Mouse (Mus musculus) forebrain, embryonic 11.5 days (tissue): Measurements from ENCODE around the gene Smc6. TPM values are rescaled to one million over a fixed set of nuclear protein-coding genes. Genes with fewer than 3 reads are reported as not detected.
A peak's percentile ranks its signal among the peaks of the same experiment; 100 is the strongest.

Source experiments
- ATAC-seq: fragments of 200-750 bp; cut with Nextera tagmentation; replicated peaks from 2 replicates; pipeline ENCODE4 v1.8.0; 2017; ENCODE audit warnings: moderate TSS enrichment; ENCODE audit not compliant: low FRiP score
- DNase-seq: peaks from one replicate; pipeline ENCODE4 v3.0.0-alpha.2; 2017; ENCODE audit warnings: low spot score
- H3K27ac ChIP-seq: fragments of 300-500 bp; sonication (generic); 2 replicates; pipeline ENCODE4 v1.5.1; 2014; ENCODE audit warnings: low read depth, low read length
- H3K27me3 ChIP-seq: fragments of 300-500 bp; sonication (generic); 2 replicates; pipeline ENCODE4 v1.6.1; 2014; ENCODE audit warnings: mild to moderate bottlenecking, low read length, mixed read lengths; ENCODE audit not compliant: control insufficient read depth, insufficient read depth
- H3K36me3 ChIP-seq: fragments of 300-500 bp; sonication (generic); 2 replicates; pipeline ENCODE4 v1.6.1; 2014; ENCODE audit warnings: mild to moderate bottlenecking, low read length, moderate library complexity, mixed read lengths; ENCODE audit not compliant: control insufficient read depth, insufficient read depth
- H3K4me1 ChIP-seq: fragments of 300-500 bp; sonication (generic); replicated peaks from 2 replicates; pipeline ENCODE4 v1.6.1; 2014; ENCODE audit warnings: low read length, mixed read lengths; ENCODE audit not compliant: control insufficient read depth, insufficient read depth
- H3K4me2 ChIP-seq: fragments of 300-500 bp; sonication (generic); 2 replicates; pipeline ENCODE4 v1.6.1; 2014; ENCODE audit warnings: low read depth, mild to moderate bottlenecking, low read length, moderate library complexity, mixed read lengths; ENCODE audit not compliant: severe bottlenecking
- H3K4me3 ChIP-seq: fragments of 300-500 bp; sonication (generic); 2 replicates; pipeline ENCODE4 v1.5.1; 2014; ENCODE audit warnings: low read depth, low read length
- H3K9ac ChIP-seq: fragments of 300-500 bp; sonication (generic); 2 replicates; pipeline ENCODE4 v1.6.1; 2014; ENCODE audit warnings: low read length
- H3K9me3 ChIP-seq: fragments of 300-500 bp; sonication (generic); 2 replicates; pipeline ENCODE4 v1.6.1; 2016; ENCODE audit warnings: low read length, mixed read lengths; ENCODE audit not compliant: control insufficient read depth
- WGBS: fragments of 180-500 bp; shearing (Covaris S2); extraction: QIAGEN DNeasy Blood & Tissue Kit; methylation state at CpG from one replicate; pipeline ENCODE4 v1.1.7; 2014; 5-methylcytosine and 5-hydroxymethylcytosine counted together
- polyA plus RNA-seq: library from polyadenylated mRNA; unstranded; fragments of >200 nt; fragmentation: Nextera tagmentation; extraction: Ambion mirVana; gene quantifications from 2 replicates; pipeline ENCODE4 v1.2.1, GENCODE M21; 2014

Gene Smc6
- 137 and 153 TPM in 2 replicates for polyA plus RNA-seq

DNA sequence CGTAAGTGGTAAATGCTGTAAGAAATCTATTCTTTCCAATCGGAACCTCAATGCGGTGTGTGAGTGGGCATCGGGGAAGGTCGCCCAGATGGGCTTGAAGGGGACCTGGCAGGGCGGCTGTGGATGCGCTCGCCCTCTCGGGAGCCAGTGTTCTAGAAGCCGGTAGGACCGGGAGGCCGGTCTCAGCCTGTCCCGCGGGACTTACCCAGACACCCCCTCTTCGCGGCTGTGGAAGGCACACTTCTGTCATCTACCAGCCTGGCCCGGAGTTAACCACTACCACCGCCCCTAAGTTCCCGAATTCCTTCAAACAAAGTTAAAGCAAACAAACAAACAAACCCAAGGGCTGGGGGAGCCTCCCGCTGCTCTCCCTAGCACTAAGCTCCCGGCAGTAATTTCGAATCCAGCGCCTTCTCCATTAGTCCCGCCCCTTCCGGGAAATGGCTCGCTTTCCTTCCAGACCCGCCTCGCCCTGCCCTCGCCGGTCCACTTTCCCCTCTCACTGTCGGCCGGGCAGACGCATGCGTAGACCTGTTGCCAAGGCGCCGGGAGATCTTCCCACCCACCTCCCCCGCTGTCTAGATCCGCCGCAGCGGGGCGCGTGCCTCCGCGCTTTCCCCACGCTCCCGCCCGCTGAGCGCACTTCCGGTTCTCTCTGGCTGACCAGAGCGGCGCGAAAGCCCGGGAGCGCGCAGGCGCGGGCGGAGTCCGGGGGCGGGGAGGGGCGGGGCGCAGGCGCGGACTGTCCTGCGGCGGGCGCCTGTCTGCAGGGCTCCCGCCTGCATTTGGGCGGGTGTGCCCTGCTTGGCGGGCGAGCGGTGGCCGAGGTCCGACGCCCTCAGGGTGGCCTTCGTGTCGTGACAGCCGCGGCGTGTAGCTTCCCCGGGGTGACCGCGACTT, at the start of gene Smc6, which contains the start of gene Gen1:
Gene Smc6 (plus strand): TSS at position 505 of the 900 bp plus-strand sequence.
Gene Gen1 (minus strand): TSS at position 420 of the 900 bp plus-strand sequence.
- under 1% methylated on average over 80 of the region's 83 CpGs for WGBS
- no peaks in the 10 kb centered on the region for H3K36me3 ChIP-seq
- peak; percentile 98 for ATAC-seq
- H3K9ac ChIP-seq, result peak within 1 kb of the TSS; percentile 95
- peaks cover 2% of the 10 kb centered on the region; the same call in 1 of the 2 replicates for H3K4me1 ChIP-seq
- no peaks in the 10 kb centered on the region for H3K27me3 ChIP-seq
- no peaks in the 10 kb centered on the region for H3K9me3 ChIP-seq
- peak within 1 kb of the TSS; percentile 87 for H3K4me3 ChIP-seq
- H3K27ac ChIP-seq, result peak within 1 kb of the TSS; percentile 81
- peak within 1 kb of the TSS; percentile 53 for H3K4me2 ChIP-seq
- peak; percentile 98 for DNase-seq

DNA sequence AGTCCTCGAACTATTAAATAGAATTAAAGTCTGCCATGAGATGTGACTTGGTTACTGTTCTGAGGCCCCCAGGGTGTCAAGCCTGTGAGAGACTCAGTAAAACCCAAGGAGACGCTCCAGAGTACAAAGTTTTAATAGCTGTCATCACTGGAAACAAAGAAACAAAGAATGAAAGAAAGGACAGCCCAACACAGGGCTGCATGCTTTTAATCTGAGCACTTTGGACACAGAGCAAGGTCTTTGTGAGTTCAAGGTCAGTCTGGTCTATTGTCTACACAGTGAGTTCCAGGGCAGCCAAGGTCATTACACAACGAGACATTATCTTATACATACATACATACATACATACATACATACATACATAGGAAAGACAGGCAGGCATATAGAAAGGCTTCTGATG, 49.2 kb upstream of the Smc6 start:
- 64% methylated on average over 3 of the region's 3 CpGs for WGBS
- H3K4me1 ChIP-seq, result no peaks in the 10 kb centered on the region
- no peak for DNase-seq
- H3K9me3 ChIP-seq, result no peaks in the 10 kb centered on the region
- no peak for ATAC-seq
- H3K4me2 ChIP-seq, result no peak overlapping the region
- no peak overlapping the region for H3K4me3 ChIP-seq
- no peak overlapping the region for H3K9ac ChIP-seq
- no peak overlapping the region for H3K27ac ChIP-seq
- H3K36me3 ChIP-seq, result no peaks in the 10 kb centered on the region
- H3K27me3 ChIP-seq, result no peaks in the 10 kb centered on the region

DNA sequence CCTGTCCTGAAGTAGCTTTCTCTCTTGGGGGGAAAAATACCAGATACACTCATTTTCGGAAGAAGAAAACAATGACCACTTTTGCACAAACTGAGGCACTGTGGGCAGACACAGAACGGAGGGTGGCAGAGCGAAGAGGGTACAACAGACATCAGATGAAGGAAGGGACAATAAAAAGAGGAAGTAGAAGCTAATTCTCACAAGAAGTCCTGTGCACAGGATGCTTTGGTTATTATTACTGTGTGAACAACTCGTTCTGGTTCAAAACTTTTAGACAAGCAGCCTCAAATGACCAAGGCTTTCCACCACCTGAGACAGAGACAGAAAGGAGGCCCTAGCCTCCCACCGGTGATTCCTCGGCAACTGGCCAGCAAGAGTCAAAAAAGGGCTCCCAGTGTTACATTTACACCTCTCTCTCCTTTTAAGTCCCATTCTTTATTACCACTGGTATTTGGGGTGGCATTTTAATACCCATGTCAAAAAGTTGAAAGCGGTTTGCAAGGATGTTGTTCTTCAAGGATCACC, 47.9 kb upstream of the Smc6 start:
- peaks cover 2% of the 10 kb centered on the region; the same call in 1 of the 2 replicates for H3K4me1 ChIP-seq
- no peak overlapping the region for H3K4me3 ChIP-seq
- no peak for ATAC-seq
- no peaks in the 10 kb centered on the region for H3K27me3 ChIP-seq
- H3K4me2 ChIP-seq, result no peak overlapping the region
- 87% methylated on average over 7 of the region's 7 CpGs for WGBS
- DNase-seq, result no peak
- no peaks in the 10 kb centered on the region for H3K9me3 ChIP-seq
- no peak overlapping the region for H3K9ac ChIP-seq
- no peaks in the 10 kb centered on the region for H3K36me3 ChIP-seq
- H3K27ac ChIP-seq, result no peak overlapping the region

DNA sequence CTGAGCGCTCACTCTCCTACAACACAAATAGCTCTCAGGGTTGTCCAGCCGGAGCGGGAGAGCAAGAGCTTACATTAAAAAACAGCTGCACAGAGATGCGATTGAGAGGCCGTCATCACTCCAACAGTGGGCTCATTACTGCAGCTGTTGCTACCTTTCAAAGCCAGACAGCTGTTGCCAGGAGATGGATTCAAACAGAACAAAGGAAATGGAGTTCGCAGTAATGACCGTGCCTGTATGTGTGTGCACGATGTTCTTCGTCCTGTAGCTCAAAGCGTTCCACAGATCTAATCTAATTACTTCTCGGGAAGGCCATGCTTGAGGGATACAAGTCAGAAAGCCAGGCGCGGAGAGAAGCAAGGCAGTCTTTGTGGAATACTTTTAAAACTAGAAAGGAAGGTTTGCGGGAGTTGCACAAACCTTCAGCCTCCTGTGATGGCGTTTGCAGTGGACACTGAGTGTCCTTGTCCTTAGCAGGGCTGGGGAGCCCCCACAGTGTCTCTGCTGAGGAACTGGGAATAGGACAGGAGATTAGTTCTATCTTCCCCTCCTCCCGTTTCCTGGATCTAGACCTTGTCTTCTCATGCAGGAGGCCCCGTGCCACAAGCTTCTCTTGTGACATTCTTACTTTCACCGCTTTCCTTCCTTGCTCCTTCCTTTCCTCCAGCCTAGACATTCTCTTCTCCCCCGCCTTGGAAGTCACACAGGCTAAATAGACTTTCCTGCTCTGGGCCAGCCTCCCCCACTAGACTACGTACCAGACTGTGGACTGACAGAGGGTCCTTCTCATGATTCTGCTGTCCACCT, 44.0 kb upstream of the Smc6 start:
- Histone ChIP-seq H3K4me2 (no peak overlapping the region), H3K4me3 (no peak overlapping the region), H3K4me1 (peaks cover 2% of the 10 kb centered on the region; the same call in 1 of the 2 replicates), H3K27ac (no peak overlapping the region), H3K27me3 (no peaks in the 10 kb centered on the region), H3K9me3 (no peaks in the 10 kb centered on the region), H3K9ac (no peak overlapping the region), H3K36me3 (no peaks in the 10 kb centered on the region)
- WGBS, result 49% methylated on average over 20 of the region's 20 CpGs
- ATAC-seq, result peak; percentile 57
- no peak for DNase-seq

DNA sequence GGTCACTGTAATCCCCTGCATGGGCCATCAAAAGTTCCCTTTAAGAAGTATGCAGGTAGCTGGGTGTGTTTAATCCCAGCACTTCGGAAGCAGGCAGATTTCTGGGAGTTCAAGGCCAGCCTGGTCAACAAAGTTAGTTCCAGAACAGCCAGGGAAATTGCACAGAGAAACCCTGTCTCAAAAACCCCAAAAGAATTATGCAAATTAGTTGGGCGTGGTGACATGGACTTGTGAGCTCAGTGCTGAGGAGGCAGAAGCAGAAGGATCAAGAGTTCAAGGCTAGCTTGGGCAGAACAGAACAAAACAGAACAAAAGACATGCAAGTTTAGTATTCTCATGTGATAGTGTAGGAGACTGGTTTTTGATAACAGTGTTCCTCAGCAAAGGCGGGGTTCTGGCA, 43.1 kb upstream of the Smc6 start:
- peaks cover 2% of the 10 kb centered on the region; the same call in 1 of the 2 replicates for H3K4me1 ChIP-seq
- DNase-seq (no peak), ATAC-seq (no peak)
- no peaks in the 10 kb centered on the region for H3K36me3 ChIP-seq
- H3K27me3 ChIP-seq, result no peaks in the 10 kb centered on the region
- no peak overlapping the region for H3K4me3 ChIP-seq
- no peak overlapping the region for H3K9ac ChIP-seq
- no peaks in the 10 kb centered on the region for H3K9me3 ChIP-seq
- H3K4me2 ChIP-seq, result no peak overlapping the region
- no peak overlapping the region for H3K27ac ChIP-seq
- WGBS, result 62% methylated on average over 3 of the region's 3 CpGs

DNA sequence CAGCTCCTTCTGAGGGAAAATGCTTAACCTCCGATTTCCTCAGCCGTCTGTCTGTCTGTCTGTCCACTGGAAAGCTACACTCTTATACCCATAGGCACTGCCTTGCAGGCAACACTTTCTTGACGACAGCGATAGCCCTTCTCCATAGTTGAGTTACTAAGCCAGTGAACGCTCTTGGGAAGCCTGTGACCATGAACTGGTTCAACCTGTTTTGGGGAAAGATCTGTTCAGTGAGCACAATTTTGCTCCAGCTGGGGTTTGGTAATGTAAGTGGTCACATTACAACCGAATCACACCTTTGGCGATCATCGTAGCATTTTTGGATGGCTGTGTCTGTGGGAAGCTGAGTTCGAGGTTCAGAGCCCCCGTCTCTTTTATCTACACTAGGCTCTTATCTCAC, 42.6 kb upstream of the Smc6 start:
- H3K9me3 ChIP-seq, result no peaks in the 10 kb centered on the region
- no peak overlapping the region for H3K27ac ChIP-seq
- H3K4me3 ChIP-seq, result no peak overlapping the region
- ATAC-seq (no peak), DNase-seq (no peak)
- H3K4me2 ChIP-seq, result no peak overlapping the region
- WGBS, result 92% methylated on average over 10 of the region's 10 CpGs
- H3K9ac ChIP-seq, result no peak overlapping the region
- no peaks in the 10 kb centered on the region for H3K27me3 ChIP-seq
- no peaks in the 10 kb centered on the region for H3K36me3 ChIP-seq
- peaks cover 2% of the 10 kb centered on the region; the same call in 1 of the 2 replicates for H3K4me1 ChIP-seq

DNA sequence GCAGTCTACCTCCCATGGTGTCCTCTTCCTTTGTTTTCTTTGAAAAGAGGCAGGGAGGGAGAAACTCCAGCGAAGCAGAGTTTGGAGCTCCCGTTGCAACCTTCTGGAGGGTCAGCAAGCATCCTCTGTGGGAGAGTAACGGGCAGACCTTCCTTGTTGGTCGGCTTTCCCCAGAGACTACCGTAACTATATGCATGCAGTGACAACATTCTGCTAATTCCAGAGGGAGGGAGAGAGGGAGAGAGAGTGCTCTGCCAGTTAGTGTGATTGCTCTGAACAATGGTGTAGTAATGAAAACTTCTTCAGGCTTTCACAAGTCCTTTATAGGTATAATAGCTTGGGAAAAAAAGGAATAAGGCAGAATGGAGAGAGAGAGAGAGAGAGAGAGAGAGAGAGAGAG, 41.0 kb upstream of the Smc6 start:
- no peaks in the 10 kb centered on the region for H3K9me3 ChIP-seq
- H3K9ac ChIP-seq, result no peak overlapping the region
- H3K36me3 ChIP-seq, result no peaks in the 10 kb centered on the region
- DNase-seq (no peak), ATAC-seq (no peak)
- no peak overlapping the region for H3K4me3 ChIP-seq
- no peak overlapping the region for H3K4me2 ChIP-seq
- H3K27ac ChIP-seq, result no peak overlapping the region
- H3K27me3 ChIP-seq, result no peaks in the 10 kb centered on the region
- H3K4me1 ChIP-seq, result peaks cover 2% of the 10 kb centered on the region; the same call in 1 of the 2 replicates
- 3% methylated on average over 5 of the region's 5 CpGs for WGBS

DNA sequence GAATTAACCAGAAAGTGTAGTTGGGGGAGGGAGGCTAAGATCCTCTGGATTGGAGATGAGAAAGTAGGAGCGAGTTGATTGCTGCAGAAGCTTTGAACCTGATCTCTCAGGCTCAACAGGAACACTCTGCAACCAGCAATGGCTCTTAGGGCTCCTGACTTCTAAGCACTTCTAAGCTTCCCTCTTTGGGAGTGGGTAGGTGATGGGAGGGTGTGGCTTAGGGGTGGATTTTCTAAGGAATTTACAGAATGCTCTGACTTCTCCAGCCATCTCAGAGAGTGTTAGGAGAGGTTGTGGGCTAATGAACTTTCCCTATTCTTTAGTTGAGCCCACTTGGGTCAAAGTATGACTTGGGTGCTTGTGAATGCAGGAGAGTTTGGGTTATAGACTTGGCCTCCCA, 39.6 kb upstream of the Smc6 start:
- DNase-seq, result no peak
- Histone ChIP-seq H3K27me3 (no peaks in the 10 kb centered on the region), H3K4me3 (no peak overlapping the region), H3K9me3 (no peaks in the 10 kb centered on the region), H3K9ac (no peak overlapping the region), H3K4me2 (no peak overlapping the region), H3K27ac (no peak overlapping the region), H3K36me3 (no peaks in the 10 kb centered on the region), H3K4me1 (peaks cover 2% of the 10 kb centered on the region; the same call in 1 of the 2 replicates)
- 35% methylated on average over 1 of the region's 1 CpGs for WGBS
- ATAC-seq, result no peak
